Mouse (Mus musculus): ENCODE measurements around the gene Pgap1. TPM values are rescaled to one million over a fixed set of nuclear protein-coding genes. Genes with fewer than 3 reads are reported as not detected.

Gene Pgap1
- polyA plus RNA-seq, 1 experiment from 2014 or later: 1.1 TPM

- DNase-seq (no peak), ATAC-seq (ENCODE audit: low read depth) (no peak)
- no peaks in the 10 kb centered on the region for H3K9me3 ChIP-seq (replicated peaks)
- H3K27ac ChIP-seq: no peak overlapping the region
- 68% methylated on average over 8 of the region's 8 CpGs for WGBS (ENCODE audit: insufficient replicate concordance)
- no peaks in the 10 kb centered on the region for H3K27me3 ChIP-seq
- no peaks in the 10 kb centered on the region for H3K4me1 ChIP-seq (replicated peaks)
- H3K4me3 ChIP-seq (replicated peaks): no peak overlapping the region
- H3K36me3 ChIP-seq: no peaks in the 10 kb centered on the region
- H3K4me2 ChIP-seq: no peak overlapping the region
- no peak overlapping the region for H3K9ac ChIP-seq
Observed at GRCm38 (mm10) chr1:54578358-54579184, 21.1 kb upstream of the Pgap1 start.

- H3K9ac ChIP-seq: no peak overlapping the region
- WGBS (ENCODE audit: insufficient replicate concordance): 17% methylated on average over 2 of the region's 2 CpGs
- no peak for DNase-seq
- no peaks in the 10 kb centered on the region for H3K9me3 ChIP-seq (replicated peaks)
- no peaks in the 10 kb centered on the region for H3K27me3 ChIP-seq
- H3K27ac ChIP-seq: no peak overlapping the region
- no peaks in the 10 kb centered on the region for H3K4me1 ChIP-seq (replicated peaks)
- ATAC-seq (ENCODE audit: low read depth): no peak
- no peaks in the 10 kb centered on the region for H3K36me3 ChIP-seq
- H3K4me2 ChIP-seq: no peak overlapping the region
- no peak overlapping the region for H3K4me3 ChIP-seq (replicated peaks)
Observed at GRCm38 (mm10) chr1:54569102-54569501, 11.6 kb upstream of the Pgap1 start.

- 73% methylated on average over 6 of the region's 6 CpGs for WGBS (ENCODE audit: insufficient replicate concordance)
- Histone ChIP-seq H3K9ac (no peak overlapping the region), H3K9me3 (replicated peaks) (no peaks in the 10 kb centered on the region), H3K27ac (no peak overlapping the region), H3K36me3 (no peaks in the 10 kb centered on the region), H3K4me2 (no peak overlapping the region), H3K4me1 (replicated peaks) (no peaks in the 10 kb centered on the region), H3K4me3 (replicated peaks) (no peak overlapping the region), H3K27me3 (no peaks in the 10 kb centered on the region; the same call in 1 of the 2 replicates)
- DNase-seq (no peak), ATAC-seq (ENCODE audit: low read depth) (no peak)
Observed at GRCm38 (mm10) chr1:54563923-54564322, 6.4 kb upstream of the Pgap1 start.

GRCm38 (mm10) chr1:54556586-54557221 lies 780 bp downstream of the Pgap1 start:
- H3K9ac ChIP-seq: peak overlapping the region; percentile 43
- H3K4me1 ChIP-seq (replicated peaks): no peaks in the 10 kb centered on the region
- ATAC-seq (ENCODE audit: low read depth) (no peak), DNase-seq (no peak)
- H3K9me3 ChIP-seq (replicated peaks): no peaks in the 10 kb centered on the region
- H3K27me3 ChIP-seq: peaks cover 12% of the 10 kb centered on the region
- peak overlapping the region; percentile 62 for H3K4me3 ChIP-seq (replicated peaks)
- H3K36me3 ChIP-seq: no peaks in the 10 kb centered on the region
- H3K4me2 ChIP-seq: peak overlapping the region; percentile 74
- H3K27ac ChIP-seq: no peak overlapping the region
- 9% methylated on average over 18 of the region's 18 CpGs for WGBS (ENCODE audit: insufficient replicate concordance)

GRCm38 (mm10) chr1:54555364-54556140 lies 1.9 kb downstream of the Pgap1 start:
- no peak overlapping the region for H3K27ac ChIP-seq
- no peak overlapping the region for H3K4me2 ChIP-seq
- no peak for ATAC-seq (ENCODE audit: low read depth)
- H3K36me3 ChIP-seq: no peaks in the 10 kb centered on the region
- 47% methylated on average over 4 of the region's 4 CpGs for WGBS (ENCODE audit: insufficient replicate concordance)
- no peaks in the 10 kb centered on the region for H3K4me1 ChIP-seq (replicated peaks)
- no peak overlapping the region for H3K9ac ChIP-seq
- no peak for DNase-seq
- H3K27me3 ChIP-seq: peaks cover 12% of the 10 kb centered on the region
- H3K4me3 ChIP-seq (replicated peaks): no peak overlapping the region
- no peaks in the 10 kb centered on the region for H3K9me3 ChIP-seq (replicated peaks)

DNA sequence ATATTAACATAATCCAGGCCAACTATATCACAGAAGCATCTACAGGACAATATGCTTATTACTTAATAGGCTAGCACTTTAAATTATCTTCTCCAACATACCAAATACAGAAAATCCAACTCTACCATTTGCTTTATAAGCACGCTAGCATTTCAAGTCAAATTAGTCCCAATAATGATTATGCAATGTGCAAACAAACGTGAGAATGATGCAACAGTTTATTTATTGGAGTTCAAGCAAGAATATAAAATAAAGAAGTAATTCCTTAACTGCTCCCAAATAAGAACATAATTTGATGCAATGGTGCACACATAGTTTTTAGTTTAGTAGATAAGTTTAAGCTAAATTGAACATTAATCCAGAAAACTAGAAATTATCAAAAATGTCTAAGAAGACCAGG lies 4.9 kb downstream of the Pgap1 start:
- no peak overlapping the region for H3K9ac ChIP-seq
- WGBS (ENCODE audit: insufficient replicate concordance): 61% methylated on average over 2 of the region's 2 CpGs
- H3K9me3 ChIP-seq (replicated peaks): no peaks in the 10 kb centered on the region
- no peak overlapping the region for H3K27ac ChIP-seq
- no peaks in the 10 kb centered on the region for H3K4me1 ChIP-seq (replicated peaks)
- DNase-seq: no peak
- ATAC-seq (ENCODE audit: low read depth): no peak
- no peaks in the 10 kb centered on the region for H3K36me3 ChIP-seq
- no peak overlapping the region for H3K4me2 ChIP-seq
- H3K27me3 ChIP-seq: peaks cover 9% of the 10 kb centered on the region
- H3K4me3 ChIP-seq (replicated peaks): no peak overlapping the region

DNA sequence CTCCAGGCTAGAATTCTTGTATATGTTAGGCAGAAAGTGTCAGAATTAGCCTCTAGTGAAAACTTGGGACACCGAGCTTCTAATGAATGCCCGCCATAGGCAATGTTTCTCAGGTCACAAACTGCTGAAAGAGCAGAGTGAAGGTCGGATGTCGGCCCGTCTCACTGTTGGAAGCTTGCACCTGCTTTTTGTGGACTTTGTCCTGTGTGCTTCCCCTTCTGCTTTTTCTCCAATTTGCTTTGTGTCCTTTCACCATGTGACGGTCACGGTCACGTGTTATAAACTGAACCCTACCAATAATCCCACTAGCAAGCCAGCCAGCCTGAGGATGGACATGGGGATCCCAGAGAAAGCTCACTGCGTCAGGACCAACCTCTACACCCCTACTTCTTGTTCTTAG lies 12.3 kb downstream of the Pgap1 start:
- 71% methylated on average over 9 of the region's 9 CpGs for WGBS (ENCODE audit: insufficient replicate concordance)
- Histone ChIP-seq H3K27me3 (no peaks in the 10 kb centered on the region), H3K4me2 (no peak overlapping the region), H3K4me3 (replicated peaks) (no peak overlapping the region), H3K9ac (no peak overlapping the region), H3K9me3 (replicated peaks) (no peaks in the 10 kb centered on the region), H3K4me1 (replicated peaks) (no peaks in the 10 kb centered on the region), H3K36me3 (no peaks in the 10 kb centered on the region), H3K27ac (no peak overlapping the region)
- DNase-seq (no peak), ATAC-seq (ENCODE audit: low read depth) (no peak)

DNA sequence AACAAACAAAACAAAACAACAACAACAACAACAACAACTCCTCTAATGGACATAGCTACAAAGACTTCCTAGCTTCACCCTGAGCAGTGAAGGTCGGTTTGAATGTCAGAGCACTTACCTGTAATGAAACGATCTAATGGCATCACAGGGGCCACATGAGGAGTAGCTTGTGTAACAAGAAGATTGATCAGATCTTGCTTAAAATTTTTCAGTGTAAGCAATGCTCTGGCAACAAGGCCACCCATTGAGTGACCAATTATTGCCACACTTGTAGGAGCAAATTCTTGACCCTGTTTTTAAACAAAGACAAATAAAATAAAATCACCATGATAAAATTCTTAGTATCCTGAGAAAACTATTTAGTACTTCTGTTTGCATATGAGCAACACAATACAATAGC lies 14.6 kb downstream of the Pgap1 start:
- H3K4me3 ChIP-seq (replicated peaks): no peak overlapping the region
- 59% methylated on average over 2 of the region's 2 CpGs for whole genome bisulfite sequencing (ENCODE audit: insufficient replicate concordance)
- H3K4me2 ChIP-seq: no peak overlapping the region
- no peaks in the 10 kb centered on the region for H3K36me3 ChIP-seq
- H3K9ac ChIP-seq: no peak overlapping the region
- H3K9me3 ChIP-seq (replicated peaks): no peaks in the 10 kb centered on the region
- no peak overlapping the region for H3K27ac ChIP-seq
- ATAC-seq (ENCODE audit: low read depth) (no peak), DNase-seq (no peak)
- no peaks in the 10 kb centered on the region for H3K27me3 ChIP-seq
- H3K4me1 ChIP-seq (replicated peaks): no peaks in the 10 kb centered on the region

- H3K36me3 ChIP-seq: no peaks in the 10 kb centered on the region
- WGBS (ENCODE audit: insufficient replicate concordance): 47% methylated on average over 6 of the region's 6 CpGs
- ATAC-seq (ENCODE audit: low read depth) (no peak), DNase-seq (no peak)
- H3K9ac ChIP-seq: no peak overlapping the region
- H3K27ac ChIP-seq: no peak overlapping the region
- H3K4me3 ChIP-seq (replicated peaks): no peak overlapping the region
- no peak overlapping the region for H3K4me2 ChIP-seq
- no peaks in the 10 kb centered on the region for H3K4me1 ChIP-seq (replicated peaks)
- no peaks in the 10 kb centered on the region for H3K27me3 ChIP-seq
- H3K9me3 ChIP-seq (replicated peaks): no peaks in the 10 kb centered on the region
Observed at GRCm38 (mm10) chr1:54531170-54531569, 26.3 kb downstream of the Pgap1 start.

DNA sequence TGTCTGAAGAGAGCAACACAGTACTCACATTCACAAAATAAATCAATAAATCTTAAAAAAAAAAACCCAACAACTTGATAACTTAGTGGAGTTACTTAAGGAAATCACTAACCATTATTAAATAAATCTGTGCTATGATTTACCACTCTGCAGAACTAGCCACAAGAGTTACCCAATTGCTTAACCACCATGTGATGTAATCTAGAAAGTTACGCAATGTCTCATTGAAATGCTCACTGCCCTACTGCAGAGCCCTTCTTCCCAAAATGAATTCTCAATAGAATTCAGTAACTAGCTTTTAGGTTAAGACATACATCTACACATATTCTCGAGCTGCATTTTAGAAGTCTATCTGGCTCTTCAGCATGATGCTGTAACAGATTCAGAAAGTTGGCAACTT lies 33.8 kb downstream of the Pgap1 start:
- Histone ChIP-seq H3K27me3 (no peaks in the 10 kb centered on the region), H3K27ac (no peak overlapping the region), H3K4me1 (replicated peaks) (no peaks in the 10 kb centered on the region), H3K9ac (no peak overlapping the region), H3K4me3 (replicated peaks) (no peak overlapping the region), H3K9me3 (replicated peaks) (no peaks in the 10 kb centered on the region), H3K36me3 (no peaks in the 10 kb centered on the region), H3K4me2 (no peak overlapping the region)
- ATAC-seq (ENCODE audit: low read depth) (no peak), DNase-seq (no peak)
- WGBS (ENCODE audit: insufficient replicate concordance): 31% methylated on average over 2 of the region's 2 CpGs

DNA sequence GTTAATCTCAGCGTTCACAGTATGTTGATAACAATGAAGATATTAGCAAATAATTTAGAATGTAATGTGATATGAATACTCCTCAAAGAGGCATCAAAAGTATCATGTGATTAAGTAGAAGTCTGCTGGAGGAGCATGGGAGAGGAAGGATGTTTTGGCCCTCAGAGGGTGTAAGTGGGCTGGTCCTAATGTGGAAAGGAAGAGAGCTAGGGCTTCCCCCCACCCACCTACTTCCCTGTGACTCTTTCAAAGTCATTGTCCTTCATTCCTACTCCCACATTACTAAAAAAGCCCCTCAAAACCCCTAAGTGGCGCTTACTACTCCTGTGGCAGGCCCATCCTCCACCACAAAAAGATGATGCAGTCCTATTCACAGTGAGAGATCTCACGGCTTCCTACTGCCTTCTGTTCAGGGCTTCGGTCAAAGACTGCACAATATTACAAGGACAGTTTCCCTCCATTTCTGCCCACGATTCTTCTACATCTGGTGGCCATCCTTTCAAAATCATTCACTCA lies 37.4 kb downstream of the Pgap1 start:
- ATAC-seq (ENCODE audit: low read depth): no peak
- H3K4me2 ChIP-seq: no peak overlapping the region
- no peaks in the 10 kb centered on the region for H3K36me3 ChIP-seq
- H3K4me3 ChIP-seq (replicated peaks): no peak overlapping the region
- no peaks in the 10 kb centered on the region for H3K4me1 ChIP-seq (replicated peaks)
- H3K27me3 ChIP-seq: no peaks in the 10 kb centered on the region
- WGBS (ENCODE audit: insufficient replicate concordance): 63% methylated on average over 5 of the region's 5 CpGs
- no peak overlapping the region for H3K27ac ChIP-seq
- H3K9me3 ChIP-seq (replicated peaks): no peaks in the 10 kb centered on the region
- H3K9ac ChIP-seq: no peak overlapping the region
- DNase-seq: no peak
